Mouse (Mus musculus) hindbrain, embryonic 12.5 days (tissue): ENCODE measurements around the gene B9d2. TPM values are rescaled to one million over a fixed set of nuclear protein-coding genes. Genes with fewer than 3 reads are reported as not detected.

Experiments
- ATAC-seq: fragments of 200-750 bp; cut with Nextera tagmentation; 2 replicates; pipeline ENCODE4 v1.8.0; 2017; ENCODE audit warnings: moderate TSS enrichment; ENCODE audit not compliant: low FRiP score
- H3K27ac ChIP-seq: fragments of 300-500 bp; sonication (generic); 2 replicates; pipeline ENCODE4 v1.5.1; 2016; ENCODE audit warnings: mild to moderate bottlenecking
- H3K27me3 ChIP-seq: fragments of 300-500 bp; sonication (generic); 2 replicates; pipeline ENCODE4 v1.6.1; 2016; ENCODE audit warnings: mild to moderate bottlenecking
- H3K36me3 ChIP-seq: fragments of 300-500 bp; sonication (generic); 2 replicates; pipeline ENCODE4 v1.6.1; 2016; ENCODE audit warnings: mild to moderate bottlenecking
- H3K4me1 ChIP-seq: fragments of 300-500 bp; sonication (generic); 2 replicates; pipeline ENCODE4 v1.6.1; 2016
- H3K4me2 ChIP-seq: fragments of 300-500 bp; sonication (generic); replicated peaks from 2 replicates; pipeline ENCODE4 v1.6.1; 2016; ENCODE audit warnings: mild to moderate bottlenecking
- H3K4me3 ChIP-seq: fragments of 300-500 bp; sonication (generic); 2 replicates; pipeline ENCODE4 v1.5.1; 2016; ENCODE audit warnings: mild to moderate bottlenecking
- H3K9ac ChIP-seq: fragments of 300-500 bp; sonication (generic); 2 replicates; pipeline ENCODE4 v1.6.1; 2016; ENCODE audit warnings: mild to moderate bottlenecking, moderate library complexity
- H3K9me3 ChIP-seq: fragments of 300-500 bp; sonication (generic); replicated peaks from 2 replicates; pipeline ENCODE4 v1.6.1; 2016; ENCODE audit warnings: mild to moderate bottlenecking
- WGBS: fragments of 180-500 bp; shearing (Covaris S2); methylation state at CpG from one replicate; pipeline ENCODE4 v1.1.7; 2016; 5-methylcytosine and 5-hydroxymethylcytosine counted together
- polyA plus RNA-seq: library from polyadenylated mRNA; unstranded; fragments of >200 nt; fragmentation: Nextera tagmentation; extraction: Ambion mirVana; gene quantifications from 2 replicates; pipeline ENCODE4 v1.2.1, GENCODE M21; 2016

The B9d2 gene
- polyA plus RNA-seq, 1 experiment from 2014 or later, result 30.8 TPM

- no peak overlapping the region for H3K27ac ChIP-seq
- H3K27me3 ChIP-seq, result peaks cover 77% of the 10 kb centered on the region
- H3K4me2 ChIP-seq, result peak overlapping the region; percentile 55
- H3K36me3 ChIP-seq, result no peaks in the 10 kb centered on the region
- peaks cover 35% of the 10 kb centered on the region for H3K4me1 ChIP-seq
- peak overlapping the region; percentile 41 for H3K4me3 ChIP-seq
- WGBS, result 2% methylated on average over 48 of the region's 52 CpGs
- no peak for ATAC-seq
- H3K9me3 ChIP-seq, result no peaks in the 10 kb centered on the region
- peak overlapping the region; percentile 43 for H3K9ac ChIP-seq
Observed at GRCm38 (mm10) chr7:25688810-25689586, 8.4 kb downstream of the B9d2 start.

- H3K36me3 ChIP-seq, result no peaks in the 10 kb centered on the region
- 18% methylated on average over 12 of the region's 12 CpGs for WGBS
- H3K27me3 ChIP-seq, result peaks cover 77% of the 10 kb centered on the region
- H3K4me1 ChIP-seq, result peaks cover 35% of the 10 kb centered on the region
- peak overlapping the region; percentile 41 for H3K4me3 ChIP-seq
- ATAC-seq, result no peak
- H3K9me3 ChIP-seq, result no peaks in the 10 kb centered on the region
- H3K9ac ChIP-seq, result no peak overlapping the region
- H3K27ac ChIP-seq, result no peak overlapping the region
- peak overlapping the region; percentile 55 for H3K4me2 ChIP-seq
Observed at GRCm38 (mm10) chr7:25689603-25690021, 9.0 kb downstream of the B9d2 start.

- Histone ChIP-seq H3K4me1 (peaks cover 35% of the 10 kb centered on the region), H3K27ac (no peak overlapping the region), H3K9ac (no peak overlapping the region), H3K27me3 (peaks cover 72% of the 10 kb centered on the region), H3K4me2 (0 out of 2 replicates have a peak overlapping the region, but pooled peaks have one; percentile 55), H3K36me3 (no peaks in the 10 kb centered on the region), H3K4me3 (no peak overlapping the region), H3K9me3 (no peaks in the 10 kb centered on the region)
- 43% methylated on average over 5 of the region's 5 CpGs for WGBS
- no peak for ATAC-seq
Observed at GRCm38 (mm10) chr7:25690051-25690450, 9.5 kb downstream of the B9d2 start.

GRCm38 (mm10) chr7:25694104-25694503 lies 13.5 kb downstream of the B9d2 start:
- H3K27ac ChIP-seq, result no peak overlapping the region
- WGBS, result 43% methylated on average over 8 of the region's 8 CpGs
- peaks cover 11% of the 10 kb centered on the region for H3K4me1 ChIP-seq
- no peak overlapping the region for H3K9ac ChIP-seq
- ATAC-seq, result no peak
- H3K9me3 ChIP-seq, result no peaks in the 10 kb centered on the region
- no peak overlapping the region for H3K4me3 ChIP-seq
- H3K4me2 ChIP-seq, result no peak overlapping the region
- H3K36me3 ChIP-seq, result no peaks in the 10 kb centered on the region
- H3K27me3 ChIP-seq, result peaks cover 36% of the 10 kb centered on the region

- Histone ChIP-seq H3K36me3 (no peaks in the 10 kb centered on the region), H3K4me2 (no peak overlapping the region), H3K4me1 (peaks cover 9% of the 10 kb centered on the region; the same call in 1 of the 2 replicates), H3K9ac (no peak overlapping the region), H3K9me3 (peaks cover 6% of the 10 kb centered on the region; the same call in 1 of the 2 replicates), H3K27ac (no peak overlapping the region), H3K27me3 (peaks cover 16% of the 10 kb centered on the region), H3K4me3 (no peak overlapping the region)
- no peak for ATAC-seq
- 55% methylated on average over 13 of the region's 13 CpGs for WGBS
Observed at GRCm38 (mm10) chr7:25699851-25700250, 19.3 kb downstream of the B9d2 start.

- H3K9me3 ChIP-seq, result peaks cover 6% of the 10 kb centered on the region; the same call in 1 of the 2 replicates
- 72% methylated on average over 12 of the region's 12 CpGs for WGBS
- peaks cover 16% of the 10 kb centered on the region for H3K27me3 ChIP-seq
- ATAC-seq, result no peak
- no peak overlapping the region for H3K9ac ChIP-seq
- no peak overlapping the region for H3K4me2 ChIP-seq
- peaks cover 11% of the 10 kb centered on the region; the same call in 1 of the 2 replicates for H3K4me1 ChIP-seq
- H3K27ac ChIP-seq, result no peak overlapping the region
- H3K4me3 ChIP-seq, result no peak overlapping the region
- no peaks in the 10 kb centered on the region for H3K36me3 ChIP-seq
Observed at GRCm38 (mm10) chr7:25700732-25701131, 20.2 kb downstream of the B9d2 start.

- no peak for ATAC-seq
- H3K27ac ChIP-seq, result no peak overlapping the region
- no peak overlapping the region for H3K9ac ChIP-seq
- peaks cover 6% of the 10 kb centered on the region; the same call in 1 of the 2 replicates for H3K9me3 ChIP-seq
- no peak overlapping the region for H3K4me2 ChIP-seq
- H3K4me3 ChIP-seq, result no peak overlapping the region
- 92% methylated on average over 2 of the region's 2 CpGs for WGBS
- peaks cover 16% of the 10 kb centered on the region for H3K27me3 ChIP-seq
- H3K4me1 ChIP-seq, result peaks cover 11% of the 10 kb centered on the region; the same call in 1 of the 2 replicates
- no peaks in the 10 kb centered on the region for H3K36me3 ChIP-seq
Observed at GRCm38 (mm10) chr7:25702350-25702749, 21.8 kb downstream of the B9d2 start.

GRCm38 (mm10) chr7:25703793-25704494 lies 23.4 kb downstream of the B9d2 start:
- WGBS, result 16% methylated on average over 10 of the region's 10 CpGs
- Histone ChIP-seq H3K27ac (no peak overlapping the region), H3K9ac (no peak overlapping the region; the same call in 1 of the 2 replicates), H3K9me3 (peaks cover 6% of the 10 kb centered on the region; the same call in 1 of the 2 replicates), H3K4me1 (peaks cover 15% of the 10 kb centered on the region; the same call in 1 of the 2 replicates), H3K27me3 (peaks cover 16% of the 10 kb centered on the region), H3K36me3 (no peaks in the 10 kb centered on the region), H3K4me2 (peak overlapping the region; percentile 75), H3K4me3 (peak overlapping the region; percentile 38; the same call in 1 of the 2 replicates)
- no peak for ATAC-seq

- 3% methylated on average over 30 of the region's 37 CpGs for WGBS
- Histone ChIP-seq H3K27me3 (peaks cover 16% of the 10 kb centered on the region), H3K4me3 (peak overlapping the region; percentile 38), H3K9me3 (peaks cover 6% of the 10 kb centered on the region; the same call in 1 of the 2 replicates), H3K27ac (no peak overlapping the region), H3K9ac (peak overlapping the region; percentile 61), H3K4me2 (peak overlapping the region; percentile 75), H3K4me1 (peaks cover 18% of the 10 kb centered on the region), H3K36me3 (no peaks in the 10 kb centered on the region)
- ATAC-seq, result peak; percentile 38; the same call in 1 of the 2 replicates
Observed at GRCm38 (mm10) chr7:25704716-25705364, 24.3 kb downstream of the B9d2 start.

GRCm38 (mm10) chr7:25705801-25706251 lies 25.2 kb downstream of the B9d2 start:
- H3K27ac ChIP-seq, result no peak overlapping the region
- no peak overlapping the region for H3K4me2 ChIP-seq
- no peaks in the 10 kb centered on the region for H3K36me3 ChIP-seq
- peaks cover 16% of the 10 kb centered on the region for H3K27me3 ChIP-seq
- no peak overlapping the region for H3K9ac ChIP-seq
- H3K9me3 ChIP-seq, result peaks cover 2% of the 10 kb centered on the region; the same call in 1 of the 2 replicates
- ATAC-seq, result no peak
- no peak overlapping the region for H3K4me3 ChIP-seq
- peaks cover 28% of the 10 kb centered on the region for H3K4me1 ChIP-seq
- WGBS, result 61% methylated on average over 6 of the region's 6 CpGs

GRCm38 (mm10) chr7:25706578-25707170 lies 26.1 kb downstream of the B9d2 start:
- no peaks in the 10 kb centered on the region for H3K9me3 ChIP-seq
- 0 out of 2 replicates have a peak overlapping the region, but pooled peaks have one; percentile 13 for H3K9ac ChIP-seq
- H3K4me3 ChIP-seq, result no peak overlapping the region
- no peak overlapping the region for H3K27ac ChIP-seq
- peaks cover 36% of the 10 kb centered on the region for H3K4me1 ChIP-seq
- peaks cover 16% of the 10 kb centered on the region for H3K27me3 ChIP-seq
- H3K4me2 ChIP-seq, result no peak overlapping the region
- H3K36me3 ChIP-seq, result no peaks in the 10 kb centered on the region
- WGBS, result 57% methylated on average over 7 of the region's 7 CpGs
- no peak for ATAC-seq
